Mouse (Mus musculus): ENCODE measurements around the gene Ky. TPM values are rescaled to one million over a fixed set of nuclear protein-coding genes. Genes with fewer than 3 reads are reported as not detected.
A peak's percentile ranks its signal among the peaks of the same experiment; 100 is the strongest.

Ky gene
- polyA plus RNA-seq, 1 experiment from 2014 or later = 1.7 TPM

- ATAC-seq (ENCODE audit: insufficient number of reproducible peaks, insufficient read depth, low FRiP score, low read depth) = 0 out of 2 replicates have a peak, but pooled peaks have one; percentile 60
- Histone ChIP-seq H3K27ac (replicated peaks in 1 of 2; ENCODE audit: control insufficient read depth in 1 of 2, insufficient read depth in 1 of 2, low read depth in 2 of 2, low read length in 2 of 2) (peak overlapping the region; percentile 80 to 89), H3K4me2 (ENCODE audit: low read length) (peak overlapping the region; percentile 70)
Measured at GRCm38 (mm10) chr9:102504716-102505378, 703 bp upstream of the Ky start.

GRCm38 (mm10) chr9:102508315-102508714 lies 2.8 kb downstream of the Ky start:
- 80% methylated on average over 3 of the region's 3 CpGs for WGBS
- ATAC-seq (ENCODE audit: insufficient number of reproducible peaks, insufficient read depth, low FRiP score, low read depth) = no peak
- peaks cover 20 to 29% of the 10 kb centered on the region in 2 experiments for H3K4me1 ChIP-seq (ENCODE audit: control insufficient read depth in 2 of 2, insufficient read depth in 2 of 2, low read length in 2 of 2)
- H3K4me3 ChIP-seq (ENCODE audit: control insufficient read depth in 1 of 2, insufficient read depth in 1 of 2, low read depth in 1 of 2, low read length in 2 of 2) = no peak overlapping the region
- H3K27ac ChIP-seq (replicated peaks in 1 of 2; ENCODE audit: control insufficient read depth in 1 of 2, insufficient read depth in 1 of 2, low read depth in 2 of 2, low read length in 2 of 2) = no peak overlapping the region
- H3K36me3 ChIP-seq (ENCODE audit: control insufficient read depth, insufficient read depth, low read length) = no peaks in the 10 kb centered on the region
- no peaks in the 10 kb centered on the region for H3K9me3 ChIP-seq (ENCODE audit: control insufficient read depth, low read length)
- no peak overlapping the region for H3K9ac ChIP-seq (ENCODE audit: low read length)
- peaks cover 17% of the 10 kb centered on the region for H3K27me3 ChIP-seq (ENCODE audit: control insufficient read depth, insufficient read depth, low read length)
- no peak overlapping the region for H3K4me2 ChIP-seq (ENCODE audit: low read length)

More at GRCm38 (mm10) chr9:102504716-102505378, 703 bp upstream of the Ky start:
- H3K9me3 ChIP-seq (ENCODE audit: control insufficient read depth, low read length) = no peaks in the 10 kb centered on the region
- 33% methylated on average over 3 of the region's 3 CpGs for WGBS
- H3K27me3 ChIP-seq (ENCODE audit: control insufficient read depth, insufficient read depth, low read length) = peaks cover 17% of the 10 kb centered on the region
- H3K4me3 ChIP-seq (ENCODE audit: control insufficient read depth in 1 of 2, insufficient read depth in 1 of 2, low read depth in 1 of 2, low read length in 2 of 2) = no peak overlapping the region
- no peak overlapping the region for H3K9ac ChIP-seq (ENCODE audit: low read length)
- H3K4me1 ChIP-seq (ENCODE audit: control insufficient read depth in 2 of 2, insufficient read depth in 2 of 2, low read length in 2 of 2) = peaks cover 12 to 22% of the 10 kb centered on the region in 2 experiments
- H3K36me3 ChIP-seq (ENCODE audit: control insufficient read depth, insufficient read depth, low read length) = no peaks in the 10 kb centered on the region

GRCm38 (mm10) chr9:102511423-102511822 lies 5.9 kb downstream of the Ky start:
- H3K4me1 ChIP-seq (ENCODE audit: control insufficient read depth in 2 of 2, insufficient read depth in 2 of 2, low read length in 2 of 2) = peaks cover 8 to 12% of the 10 kb centered on the region in 2 experiments
- H3K36me3 ChIP-seq (ENCODE audit: control insufficient read depth, insufficient read depth, low read length) = no peaks in the 10 kb centered on the region
- H3K27ac ChIP-seq (replicated peaks in 1 of 2; ENCODE audit: control insufficient read depth in 1 of 2, insufficient read depth in 1 of 2, low read depth in 2 of 2, low read length in 2 of 2) = peak overlapping the region; percentile 67 to 78
- H3K9me3 ChIP-seq (ENCODE audit: control insufficient read depth, low read length) = no peaks in the 10 kb centered on the region
- no peak overlapping the region for H3K9ac ChIP-seq (ENCODE audit: low read length)
- WGBS = 19% methylated on average over 8 of the region's 8 CpGs
- peaks cover 19% of the 10 kb centered on the region for H3K27me3 ChIP-seq (ENCODE audit: control insufficient read depth, insufficient read depth, low read length)
- H3K4me2 ChIP-seq (ENCODE audit: low read length) = peak overlapping the region; percentile 42
- ATAC-seq (ENCODE audit: insufficient number of reproducible peaks, insufficient read depth, low FRiP score, low read depth) = peak; percentile 93
- H3K4me3 ChIP-seq (ENCODE audit: control insufficient read depth in 1 of 2, insufficient read depth in 1 of 2, low read depth in 1 of 2, low read length in 2 of 2) = no peak overlapping the region

DNA sequence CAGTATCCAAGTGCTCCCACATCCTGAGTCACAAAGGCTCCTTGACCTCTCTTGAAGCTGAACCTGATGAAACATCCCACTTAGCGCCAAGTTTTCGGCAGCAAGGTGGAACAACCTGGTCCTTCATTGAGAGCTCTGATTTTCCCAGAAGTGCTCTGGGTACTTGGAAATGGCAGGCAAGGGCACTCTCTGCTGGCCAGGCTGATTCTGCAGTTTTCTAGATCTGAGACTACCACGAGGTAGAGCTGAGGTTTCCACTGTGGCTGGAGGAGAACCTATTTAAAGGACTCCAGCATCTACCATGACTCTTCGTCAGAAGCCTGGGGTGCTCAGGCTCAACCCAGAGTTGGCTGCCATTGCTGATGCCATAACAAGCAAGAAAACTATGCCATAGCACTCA lies 8.0 kb downstream of the Ky start:
- no peak overlapping the region for H3K4me2 ChIP-seq (ENCODE audit: low read length)
- peaks cover 8 to 12% of the 10 kb centered on the region in 2 experiments for H3K4me1 ChIP-seq (ENCODE audit: control insufficient read depth in 2 of 2, insufficient read depth in 2 of 2, low read length in 2 of 2)
- WGBS = 75% methylated on average over 4 of the region's 4 CpGs
- ATAC-seq (ENCODE audit: insufficient number of reproducible peaks, insufficient read depth, low FRiP score, low read depth) = no peak
- H3K36me3 ChIP-seq (ENCODE audit: control insufficient read depth, insufficient read depth, low read length) = 0 out of 2 replicates have a peak, but pooled peaks cover 4% of the 10 kb centered on the region
- H3K9ac ChIP-seq (ENCODE audit: low read length) = no peak overlapping the region
- H3K27ac ChIP-seq (replicated peaks in 1 of 2; ENCODE audit: control insufficient read depth in 1 of 2, insufficient read depth in 1 of 2, low read depth in 2 of 2, low read length in 2 of 2) = no peak overlapping the region
- H3K4me3 ChIP-seq (ENCODE audit: control insufficient read depth in 1 of 2, insufficient read depth in 1 of 2, low read depth in 1 of 2, low read length in 2 of 2) = no peak overlapping the region
- no peaks in the 10 kb centered on the region for H3K9me3 ChIP-seq (ENCODE audit: control insufficient read depth, low read length)
- peaks cover 6% of the 10 kb centered on the region; the same call in 1 of the 2 replicates for H3K27me3 ChIP-seq (ENCODE audit: control insufficient read depth, insufficient read depth, low read length)

GRCm38 (mm10) chr9:102518443-102518842 lies 12.9 kb downstream of the Ky start:
- H3K9ac ChIP-seq (ENCODE audit: low read length) = no peak overlapping the region
- H3K36me3 ChIP-seq (ENCODE audit: control insufficient read depth, insufficient read depth, low read length) = 0 out of 2 replicates have a peak, but pooled peaks cover 6% of the 10 kb centered on the region
- H3K4me2 ChIP-seq (ENCODE audit: low read length) = no peak overlapping the region
- ATAC-seq (ENCODE audit: insufficient number of reproducible peaks, insufficient read depth, low FRiP score, low read depth) = no peak
- 71% methylated on average over 9 of the region's 9 CpGs for WGBS
- H3K4me3 ChIP-seq (ENCODE audit: control insufficient read depth in 1 of 2, insufficient read depth in 1 of 2, low read depth in 1 of 2, low read length in 2 of 2) = no peak overlapping the region
- H3K4me1 ChIP-seq (ENCODE audit: control insufficient read depth in 2 of 2, insufficient read depth in 2 of 2, low read length in 2 of 2) = no peaks in the 10 kb centered on the region
- H3K27me3 ChIP-seq (ENCODE audit: control insufficient read depth, insufficient read depth, low read length) = peaks cover 6% of the 10 kb centered on the region; the same call in 1 of the 2 replicates
- no peak overlapping the region for H3K27ac ChIP-seq (replicated peaks in 1 of 2; ENCODE audit: control insufficient read depth in 1 of 2, insufficient read depth in 1 of 2, low read depth in 2 of 2, low read length in 2 of 2)
- H3K9me3 ChIP-seq (ENCODE audit: control insufficient read depth, low read length) = no peaks in the 10 kb centered on the region

GRCm38 (mm10) chr9:102521396-102521795 lies 15.8 kb downstream of the Ky start:
- Histone ChIP-seq H3K27ac (replicated peaks in 1 of 2; ENCODE audit: control insufficient read depth in 1 of 2, insufficient read depth in 1 of 2, low read depth in 2 of 2, low read length in 2 of 2) (no peak overlapping the region), H3K9ac (ENCODE audit: low read length) (no peak overlapping the region), H3K4me2 (ENCODE audit: low read length) (no peak overlapping the region), H3K27me3 (ENCODE audit: control insufficient read depth, insufficient read depth, low read length) (no peaks in the 10 kb centered on the region), H3K9me3 (ENCODE audit: control insufficient read depth, low read length) (no peaks in the 10 kb centered on the region), H3K36me3 (ENCODE audit: control insufficient read depth, insufficient read depth, low read length) (0 out of 2 replicates have a peak, but pooled peaks cover 6% of the 10 kb centered on the region), H3K4me3 (ENCODE audit: control insufficient read depth in 1 of 2, insufficient read depth in 1 of 2, low read depth in 1 of 2, low read length in 2 of 2) (no peak overlapping the region), H3K4me1 (ENCODE audit: control insufficient read depth in 2 of 2, insufficient read depth in 2 of 2, low read length in 2 of 2) (no peaks in the 10 kb centered on the region)
- 65% methylated on average over 4 of the region's 4 CpGs for WGBS
- no peak for ATAC-seq (ENCODE audit: insufficient number of reproducible peaks, insufficient read depth, low FRiP score, low read depth)

GRCm38 (mm10) chr9:102528106-102528505 lies 22.6 kb downstream of the Ky start:
- 93% methylated on average over 7 of the region's 7 CpGs for WGBS
- ATAC-seq (ENCODE audit: insufficient number of reproducible peaks, insufficient read depth, low FRiP score, low read depth) = no peak

More at GRCm38 (mm10) chr9:102528106-102528505, 22.6 kb downstream of the Ky start:
- H3K4me1 ChIP-seq (ENCODE audit: control insufficient read depth in 2 of 2, insufficient read depth in 2 of 2, low read length in 2 of 2) = no peaks in the 10 kb centered on the region
- H3K4me3 ChIP-seq (ENCODE audit: control insufficient read depth in 1 of 2, insufficient read depth in 1 of 2, low read depth in 1 of 2, low read length in 2 of 2) = no peak overlapping the region
- no peaks in the 10 kb centered on the region for H3K36me3 ChIP-seq (ENCODE audit: control insufficient read depth, insufficient read depth, low read length)
- no peak overlapping the region for H3K4me2 ChIP-seq (ENCODE audit: low read length)
- no peaks in the 10 kb centered on the region for H3K27me3 ChIP-seq (ENCODE audit: control insufficient read depth, insufficient read depth, low read length)
- no peak overlapping the region for H3K9ac ChIP-seq (ENCODE audit: low read length)
- no peak overlapping the region for H3K27ac ChIP-seq (replicated peaks in 1 of 2; ENCODE audit: control insufficient read depth in 1 of 2, insufficient read depth in 1 of 2, low read depth in 2 of 2, low read length in 2 of 2)
- no peaks in the 10 kb centered on the region for H3K9me3 ChIP-seq (ENCODE audit: control insufficient read depth, low read length)

All from heart, embryonic 14.5 days (tissue).